Mouse (Mus musculus) lung, adult 2 months (tissue): ENCODE results near the gene Rin2.

ENCODE experiments used
- CTCF ChIP-seq: fragments of 200-500 bp; IDR thresholded peaks from 2 replicates; pipeline ENCODE4 v1.5.1; 2011; ENCODE audit warnings: mild to moderate bottlenecking, low read length, control low read depth; ENCODE audit not compliant: insufficient read depth
- POLR2A ChIP-seq: fragments of 200-500 bp; IDR thresholded peaks from 2 replicates; pipeline ENCODE4 v1.6.1; 2011; ENCODE audit warnings: low read depth, mild to moderate bottlenecking, control low read depth, low read length, borderline replicate concordance; ENCODE audit errors: extremely low read depth

DNA sequence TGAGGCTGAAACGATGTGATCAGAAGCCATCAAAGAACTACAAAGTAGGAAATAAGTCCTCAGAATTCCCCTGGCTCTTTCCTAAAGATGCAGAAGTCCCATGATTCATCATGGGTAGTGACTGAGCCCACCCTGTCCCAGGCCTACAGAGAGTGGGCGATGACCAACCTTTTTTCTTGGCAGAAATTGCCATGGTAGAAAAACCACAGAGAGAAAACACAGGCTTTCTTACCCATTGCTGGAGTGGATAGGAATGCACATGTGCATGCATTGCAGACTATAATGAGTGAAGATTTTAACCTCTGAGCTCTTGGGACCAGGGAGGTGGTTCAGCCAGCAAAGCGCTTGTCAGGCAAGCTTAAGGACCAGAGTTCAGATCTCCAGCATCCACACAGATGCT, 202.2 kb downstream of the Rin2 start:
- TF ChIP-seq CTCF (no peak), POLR2A (no peak)
